Mouse (Mus musculus) neutrophil, adult 83 days (primary cell): ENCODE measurements around the gene 1110059G10Rik. TPM values are rescaled to one million over a fixed set of nuclear protein-coding genes. Genes with fewer than 3 reads are reported as not detected.

Experiments
- total RNA-seq, 2 experiments: library from RNA; stranded (reverse); gene quantifications; one replicate each; pipeline ENCODE4 v1.2.4; 2023

The 1110059G10Rik gene
- total RNA-seq = 10 to 100 TPM; 21.9 to 24.3 TPM

GRCm38 (mm10) chr9:122950643-122951475, at the start of gene 1110059G10Rik, which contains the start of gene Kif15:
Gene 1110059G10Rik (minus strand): TSS chr9:122951000.
Gene Kif15 (plus strand): TSS chr9:122951046.

GRCm38 (mm10) chr9:122922936-122923381, 27.8 kb downstream of the 1110059G10Rik start, which contains the start of gene Zfp105:
Gene Zfp105 (plus strand): TSS chr9:122923072.

Other genes starting within 250 kb of the 1110059G10Rik start
- gene Topaz1, start 203.7 kb downstream of the 1110059G10Rik start, total RNA-seq = not detected
- gene Tcaim, start 145.5 kb downstream of the 1110059G10Rik start, total RNA-seq = 1 to 10 TPM; 5.2 to 6.7 TPM
- not detected for gene Gm35549, start 107.0 kb downstream of the 1110059G10Rik start, total RNA-seq
- 10 to 100 TPM; 85.8 to 89.4 TPM for gene Zfp445, start 85.0 kb downstream of the 1110059G10Rik start, total RNA-seq
- gene Zkscan7, start 65.3 kb downstream of the 1110059G10Rik start, total RNA-seq = under 1 TPM; 0.53 to 0.77 TPM
- gene Zfp105, start 27.9 kb downstream of the 1110059G10Rik start, total RNA-seq = under 1 TPM; 0.66 to 0.79 TPM
- 10 to 100 TPM; 80.6 to 82.8 TPM for gene Kif15, start within 50 bp of the 1110059G10Rik start, total RNA-seq
- 1 to 10 TPM; 3.2 to 4.1 TPM for gene Tmem42, start 70.3 kb upstream of the 1110059G10Rik start, total RNA-seq
- not detected for gene Tgm4, start 83.7 kb upstream of the 1110059G10Rik start, total RNA-seq
- 100 to 1,000 TPM; 102 to 105 TPM for gene Zdhhc3, start 162.2 kb upstream of the 1110059G10Rik start, total RNA-seq
- gene Exosc7, start 162.2 kb upstream of the 1110059G10Rik start, total RNA-seq = 10 to 100 TPM; 30.7 to 32.1 TPM
- gene Clec3b, start 199.9 kb upstream of the 1110059G10Rik start, total RNA-seq = not detected